Mouse (Mus musculus): ENCODE data around the gene Tmem52. TPM values are rescaled to one million over a fixed set of nuclear protein-coding genes. Genes with fewer than 3 reads are reported as not detected.
"Not testable (repeated sequence)": the region's sequence is repeated elsewhere in the genome, so short reads cannot be mapped to it uniquely, and the experiment has no call there.

Tmem52 gene
- polyA plus RNA-seq, 1 experiment from 2014 or later = 2.1 TPM

DNA sequence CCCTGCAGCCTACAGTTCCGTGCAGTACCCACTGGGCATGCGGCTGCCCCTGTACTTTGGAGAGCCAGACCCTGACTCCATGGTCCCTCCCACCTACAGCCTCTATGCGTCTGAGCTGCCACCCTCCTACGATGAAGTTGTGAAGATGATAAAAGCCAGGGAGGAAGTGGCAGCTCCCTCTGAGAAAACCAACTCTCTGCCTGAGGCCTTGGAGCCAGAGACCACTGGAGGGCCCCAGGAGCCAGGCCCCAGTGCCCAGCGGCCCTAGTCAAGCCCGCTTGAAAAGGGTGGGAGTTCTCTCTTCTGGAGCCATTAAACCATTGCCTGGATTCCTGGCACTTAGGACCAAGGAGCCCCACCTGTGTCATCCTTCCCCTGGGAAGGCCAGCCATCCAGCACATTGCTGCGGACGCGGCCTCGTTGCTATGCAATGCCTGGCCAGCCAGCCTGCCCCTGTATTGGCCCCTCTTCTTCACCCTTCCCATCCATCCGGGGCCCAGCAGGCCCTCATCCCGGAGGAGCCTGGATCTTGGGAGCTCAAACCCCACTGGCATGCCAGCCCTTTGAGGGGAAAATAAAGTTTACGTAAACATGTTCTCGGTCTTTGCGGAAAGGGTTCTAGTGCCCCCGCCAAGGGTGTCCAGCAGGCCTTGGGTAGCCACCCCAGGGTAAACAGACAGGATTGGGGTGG is 1.5 kb downstream of the Tmem52 start:
- ATAC-seq (no peak), DNase-seq (ENCODE audit: low spot score) (no peak)
- no peak overlapping the region for H3K4me3 ChIP-seq (ENCODE audit: low read depth, low read length)
- H3K9ac ChIP-seq (replicated peaks; ENCODE audit: low read depth) = no peak overlapping the region
- H3K4me1 ChIP-seq (ENCODE audit: insufficient read depth, low read depth, low read length) = peaks cover 4% of the 10 kb centered on the region; the same call in 1 of the 2 replicates
- 77% methylated on average over 16 of the region's 16 CpGs for WGBS
- no peak overlapping the region for H3K4me2 ChIP-seq (replicated peaks; ENCODE audit: low read depth, low read length)
- H3K27me3 ChIP-seq (replicated peaks; ENCODE audit: insufficient read depth, low read length) = no peaks in the 10 kb centered on the region
- no peak overlapping the region for H3K27ac ChIP-seq (ENCODE audit: low read length)
- no peak for TF ChIP-seq EP300 (IDR thresholded peaks at IDR 0.05)
- no peak for TF ChIP-seq CTCF (IDR thresholded peaks at IDR 0.05)
- H3K9me3 ChIP-seq (ENCODE audit: low read length) = no peaks in the 10 kb centered on the region
- H3K36me3 ChIP-seq (ENCODE audit: insufficient read depth, low read length) = no peaks in the 10 kb centered on the region

GRCm38 (mm10) chr4:155470997-155471396 is 2.1 kb downstream of the Tmem52 start:
- no peak for TF ChIP-seq CTCF (IDR thresholded peaks at IDR 0.05)
- no peak for TF ChIP-seq EP300 (IDR thresholded peaks at IDR 0.05)
- Histone ChIP-seq H3K36me3 (ENCODE audit: insufficient read depth, low read length) (no peaks in the 10 kb centered on the region), H3K4me1 (ENCODE audit: insufficient read depth, low read depth, low read length) (peaks cover 4% of the 10 kb centered on the region; the same call in 1 of the 2 replicates), H3K9me3 (ENCODE audit: low read length) (no peaks in the 10 kb centered on the region), H3K4me3 (ENCODE audit: low read depth, low read length) (no peak overlapping the region), H3K27me3 (replicated peaks; ENCODE audit: insufficient read depth, low read length) (no peaks in the 10 kb centered on the region), H3K27ac (ENCODE audit: low read length) (no peak overlapping the region), H3K4me2 (replicated peaks; ENCODE audit: low read depth, low read length) (no peak overlapping the region), H3K9ac (replicated peaks; ENCODE audit: low read depth) (no peak overlapping the region)
- 85% methylated on average over 7 of the region's 7 CpGs for WGBS
- DNase-seq (ENCODE audit: low spot score) (no peak), ATAC-seq (no peak)

- ATAC-seq = no peak
- no peak for DNase-seq (ENCODE audit: low spot score)
- no peak for TF ChIP-seq EP300 (IDR thresholded peaks at IDR 0.05)
- no peak for TF ChIP-seq CTCF (IDR thresholded peaks at IDR 0.05)
- H3K4me1 ChIP-seq (ENCODE audit: insufficient read depth, low read depth, low read length) = peaks cover 4% of the 10 kb centered on the region; the same call in 1 of the 2 replicates
- H3K36me3 ChIP-seq (ENCODE audit: insufficient read depth, low read length) = no peaks in the 10 kb centered on the region
- WGBS = 82% methylated on average over 7 of the region's 7 CpGs
- no peaks in the 10 kb centered on the region for H3K27me3 ChIP-seq (replicated peaks; ENCODE audit: insufficient read depth, low read length)
- H3K4me3 ChIP-seq (ENCODE audit: low read depth, low read length) = no peak overlapping the region
- no peak overlapping the region for H3K4me2 ChIP-seq (replicated peaks; ENCODE audit: low read depth, low read length)
- no peak overlapping the region for H3K9ac ChIP-seq (replicated peaks; ENCODE audit: low read depth)
- H3K9me3 ChIP-seq (ENCODE audit: low read length) = no peaks in the 10 kb centered on the region
- H3K27ac ChIP-seq (ENCODE audit: low read length) = no peak overlapping the region
These were observed 2.5 kb downstream of the Tmem52 start for GRCm38 (mm10) chr4:155471406-155471805.

DNA sequence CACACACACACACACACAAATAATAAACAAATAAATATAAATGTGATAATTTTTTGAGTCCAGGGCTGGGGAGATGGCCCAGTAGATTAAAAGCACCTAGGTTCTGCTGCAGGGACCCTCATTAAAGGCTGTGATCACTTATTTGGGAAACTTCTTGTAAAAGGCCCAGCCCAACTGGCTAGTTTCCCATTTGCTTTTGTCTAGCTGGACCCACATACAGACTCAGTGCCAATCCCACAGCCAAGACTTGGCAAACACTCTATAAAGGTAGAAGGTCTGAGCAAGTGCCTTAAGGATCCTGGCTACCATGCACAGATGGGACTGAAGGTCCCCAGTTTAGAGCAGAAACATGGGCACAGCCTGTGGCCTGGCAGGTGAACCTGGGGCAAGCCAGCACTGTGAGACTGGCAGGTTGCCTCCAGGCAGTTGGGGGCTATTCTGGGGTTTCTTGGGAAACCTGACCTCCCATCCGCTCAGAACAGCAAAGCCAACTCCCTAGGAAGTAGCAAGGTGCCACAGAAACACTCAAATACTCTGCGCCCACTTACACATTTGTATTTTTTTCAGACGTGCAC is 3.9 kb downstream of the Tmem52 start:
- H3K27me3 ChIP-seq (replicated peaks; ENCODE audit: insufficient read depth, low read length) = no peaks in the 10 kb centered on the region
- H3K4me3 ChIP-seq (ENCODE audit: low read depth, low read length) = no peak overlapping the region
- no peak overlapping the region for H3K27ac ChIP-seq (ENCODE audit: low read length)
- DNase-seq (ENCODE audit: low spot score) (no peak), ATAC-seq (no peak)
- peaks cover 4% of the 10 kb centered on the region; the same call in 1 of the 2 replicates for H3K4me1 ChIP-seq (ENCODE audit: insufficient read depth, low read depth, low read length)
- no peaks in the 10 kb centered on the region for H3K36me3 ChIP-seq (ENCODE audit: insufficient read depth, low read length)
- TF ChIP-seq CTCF (IDR thresholded peaks at IDR 0.05) (no peak), EP300 (IDR thresholded peaks at IDR 0.05) (no peak)
- H3K4me2 ChIP-seq (replicated peaks; ENCODE audit: low read depth, low read length) = no peak overlapping the region
- no peak overlapping the region for H3K9ac ChIP-seq (replicated peaks; ENCODE audit: low read depth)
- no peaks in the 10 kb centered on the region for H3K9me3 ChIP-seq (ENCODE audit: low read length)
- 62% methylated on average over 3 of the region's 3 CpGs for WGBS

DNA sequence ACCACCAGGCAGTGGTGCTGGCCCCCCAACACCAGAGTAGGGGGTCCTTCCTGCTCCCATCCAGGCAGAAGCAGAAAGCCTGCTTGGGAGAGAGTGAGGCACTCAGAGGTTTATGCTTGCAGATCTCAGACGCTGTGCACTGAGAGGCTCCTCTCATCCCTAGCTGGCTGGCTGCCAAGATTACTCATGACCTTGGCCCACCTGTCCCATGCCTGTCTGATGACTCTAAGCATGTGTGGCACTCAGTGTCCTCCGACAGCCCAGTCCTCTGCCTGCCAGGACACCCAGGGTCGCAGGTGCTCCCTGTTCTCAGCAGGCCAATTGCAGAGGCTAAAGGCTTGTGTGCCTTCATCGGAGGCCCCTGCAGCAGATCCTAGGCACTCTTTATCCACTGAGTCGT is 4.4 kb downstream of the Tmem52 start:
- DNase-seq (ENCODE audit: low spot score) = no peak
- Histone ChIP-seq H3K4me3 (ENCODE audit: low read depth, low read length) (no peak overlapping the region), H3K36me3 (ENCODE audit: insufficient read depth, low read length) (no peaks in the 10 kb centered on the region), H3K9ac (replicated peaks; ENCODE audit: low read depth) (no peak overlapping the region), H3K4me2 (replicated peaks; ENCODE audit: low read depth, low read length) (no peak overlapping the region), H3K9me3 (ENCODE audit: low read length) (no peaks in the 10 kb centered on the region), H3K27ac (ENCODE audit: low read length) (no peak overlapping the region), H3K4me1 (ENCODE audit: insufficient read depth, low read depth, low read length) (peaks cover 4% of the 10 kb centered on the region; the same call in 1 of the 2 replicates), H3K27me3 (replicated peaks; ENCODE audit: insufficient read depth, low read length) (no peaks in the 10 kb centered on the region)
- TF ChIP-seq CTCF (IDR thresholded peaks at IDR 0.05) (no peak), EP300 (IDR thresholded peaks at IDR 0.05) (no peak)
- whole genome bisulfite sequencing = 33% methylated on average over 5 of the region's 5 CpGs
- ATAC-seq = no peak

GRCm38 (mm10) chr4:155473796-155474195 is 4.9 kb downstream of the Tmem52 start:
- not testable (repeated sequence) for H3K9me3 ChIP-seq (ENCODE audit: low read length); H3K27ac ChIP-seq (ENCODE audit: low read length); H3K9ac ChIP-seq (replicated peaks; ENCODE audit: low read depth); DNase-seq (ENCODE audit: low spot score); H3K4me1 ChIP-seq (ENCODE audit: insufficient read depth, low read depth, low read length); H3K4me3 ChIP-seq (ENCODE audit: low read depth, low read length); ATAC-seq; H3K36me3 ChIP-seq (ENCODE audit: insufficient read depth, low read length); H3K4me2 ChIP-seq (replicated peaks; ENCODE audit: low read depth, low read length); H3K27me3 ChIP-seq (replicated peaks; ENCODE audit: insufficient read depth, low read length)
- WGBS = 37% methylated on average over 2 of the region's 2 CpGs

Data from lung, postnatal 0 days (tissue).